In genomic region chr10:3973589-3974070, GRCm38 (mm10) we compare ENCODE assay signal across 1 mouse cellular context.
TF ChIP-seq lines count a peak whose summit lies in the region.

No protein-coding gene starts in this region.

TF ChIP-seq in MEL, 35 proteins besides CTCF, POLR2A, EP300 and RAD21 (continued from another document):
- TF ChIP-seq MXI1 (IDR thresholded peaks at IDR 0.05; ENCODE audit: low read depth, low read length) (peak; percentile 96), BHLHE40 (IDR thresholded peaks at IDR 0.05; ENCODE audit: borderline replicate concordance, low read depth, low read length) (peak; percentile 72; the same call in 1 of the 2 replicates), UBTF (IDR thresholded peaks at IDR 0.05; ENCODE audit: borderline replicate concordance, insufficient read depth, low read depth, low read length) (no peak), HCFC1 (IDR thresholded peaks at IDR 0.05; ENCODE audit: low read depth, low read length) (peak; percentile 78), SIN3A (IDR thresholded peaks at IDR 0.05; ENCODE audit: low read length) (peak; percentile 71), POLR2AphosphoS2 (IDR thresholded peaks at IDR 0.05; ENCODE audit: low read length) (peak; percentile 78; the same call in 1 of the 2 replicates), ETS1 (IDR thresholded peaks at IDR 0.05; ENCODE audit: low read depth, low read length) (peak; percentile 42; the same call in 1 of the 2 replicates), ZKSCAN1 (IDR thresholded peaks at IDR 0.05; ENCODE audit: low read depth, low read length) (no peak), CHD1 (IDR thresholded peaks at IDR 0.05; ENCODE audit: low read depth, low read length) (no peak), MAX (IDR thresholded peaks at IDR 0.05; ENCODE audit: low read length) (peak; percentile 94), CHD2 (IDR thresholded peaks at IDR 0.05; ENCODE audit: low read length) (no peak), MEF2A (IDR thresholded peaks at IDR 0.05; ENCODE audit: extremely low read depth, insufficient replicate concordance, low read depth, low read length, poor library complexity, severe bottlenecking) (no peak), JUND (IDR thresholded peaks at IDR 0.05; ENCODE audit: low read depth, low read length) (no peak), TAL1 (IDR thresholded peaks at IDR 0.05; ENCODE audit: low read length) (no peak), TCF12 (IDR thresholded peaks at IDR 0.05; ENCODE audit: low read depth, low read length) (peak; percentile 48; the same call in 1 of the 2 replicates), TBP (IDR thresholded peaks at IDR 0.05; ENCODE audit: low read depth, low read length) (peak; percentile 86), ZC3H11A (IDR thresholded peaks at IDR 0.05; ENCODE audit: low read depth, low read length) (no peak)
TF ChIP-seq in MEL: peak in this region for 17.
